Mouse (Mus musculus) kidney, adult 2 months (tissue): ENCODE results near the gene Sdf4.

ENCODE experiments used
- CTCF ChIP-seq: fragments of 200-500 bp; conservative IDR thresholded peaks from 2 replicates; pipeline ENCODE4 v1.5.1; 2011; ENCODE audit warnings: low read depth, mild to moderate bottlenecking, control low read depth, low read length, moderate library complexity, mixed read lengths; ENCODE audit not compliant: insufficient read depth, insufficient read length
- POLR2A ChIP-seq: fragments of 200-500 bp; IDR thresholded peaks from one replicate; pipeline ENCODE4 v1.6.1; 2011; ENCODE audit warnings: low read depth, low read length, control low read depth

DNA sequence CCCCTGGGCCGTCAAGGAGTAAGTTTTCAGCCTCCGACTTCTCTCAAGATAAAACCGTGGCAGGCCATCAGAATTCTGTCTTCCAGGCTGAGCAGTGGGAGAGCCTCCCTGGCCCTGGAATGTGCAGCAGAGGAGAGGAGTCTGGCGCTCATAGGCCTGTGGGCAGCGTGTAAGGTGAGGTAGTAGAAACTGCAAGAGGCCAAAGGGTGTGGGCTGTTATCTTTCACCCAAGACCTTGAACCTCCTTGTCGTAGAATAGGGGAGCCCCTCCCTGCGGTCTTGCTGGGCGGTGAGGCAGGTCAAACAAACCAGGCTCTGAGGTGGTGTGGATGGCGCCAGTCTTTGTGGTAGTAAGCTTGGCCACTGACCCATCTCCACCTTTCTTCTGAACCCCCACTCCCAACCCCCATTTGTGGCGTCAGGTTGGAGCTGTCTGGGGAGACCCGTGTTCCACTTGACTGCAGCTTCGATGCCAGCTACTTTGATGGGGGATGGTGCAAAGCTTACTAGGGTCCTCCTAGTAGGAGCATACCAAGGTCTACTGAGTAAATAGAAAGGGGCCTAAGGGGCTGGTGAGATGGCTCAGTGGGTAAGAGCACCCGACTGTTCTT lies 23.5 kb upstream of the Sdf4 start:
- no peak for TF ChIP-seq CTCF
- no peak for TF ChIP-seq POLR2A
